Mouse (Mus musculus) intestine, embryonic 14.5 days (tissue): ENCODE results near the gene Hunk. TPM values are rescaled to one million over a fixed set of nuclear protein-coding genes. Genes with fewer than 3 reads are reported as not detected.
A peak's percentile ranks its signal among the peaks of the same experiment; 100 is the strongest.

Experiments used
- ATAC-seq: fragments of 200-750 bp; cut with Nextera tagmentation; replicated peaks from 2 replicates; pipeline ENCODE4 v1.8.0; 2017; ENCODE audit warnings: low read depth, moderate number of reproducible peaks, moderate TSS enrichment, moderate library complexity; ENCODE audit not compliant: low FRiP score, low TSS enrichment
- DNase-seq: peaks from one replicate; pipeline ENCODE4 v3.0.0-alpha.2; 2018; ENCODE audit warnings: low spot score
- H3K27ac ChIP-seq: fragments of 300-500 bp; sonication (generic); 2 replicates; pipeline ENCODE4 v1.5.1; 2014; ENCODE audit warnings: low read depth, mild to moderate bottlenecking, control low read depth
- H3K27me3 ChIP-seq: fragments of 300-500 bp; sonication (generic); replicated peaks from 2 replicates; pipeline ENCODE4 v1.6.1; 2014; ENCODE audit warnings: low read length, control low read depth; ENCODE audit not compliant: control insufficient read depth, insufficient read depth
- H3K36me3 ChIP-seq: fragments of 300-500 bp; sonication (generic); 2 replicates; pipeline ENCODE4 v1.6.1; 2014; ENCODE audit warnings: low read length, control low read depth; ENCODE audit not compliant: control insufficient read depth, insufficient read depth
- H3K4me1 ChIP-seq: fragments of 300-500 bp; sonication (generic); replicated peaks from 2 replicates; pipeline ENCODE4 v1.6.1; 2014; ENCODE audit warnings: low read length, control low read depth, mixed read lengths; ENCODE audit not compliant: control insufficient read depth, insufficient read depth
- H3K4me2 ChIP-seq: fragments of 300-500 bp; sonication (generic); 2 replicates; pipeline ENCODE4 v1.6.1; 2014; ENCODE audit warnings: low read length
- H3K4me3 ChIP-seq: fragments of 300-500 bp; sonication (generic); 2 replicates; pipeline ENCODE4 v1.5.1; 2014; ENCODE audit warnings: low read depth, low read length, control low read depth, mixed read lengths
- H3K9ac ChIP-seq: fragments of 300-500 bp; sonication (generic); 2 replicates; pipeline ENCODE4 v1.6.1; 2014; ENCODE audit warnings: mild to moderate bottlenecking, low read length
- H3K9me3 ChIP-seq: fragments of 300-500 bp; sonication (generic); 2 replicates; pipeline ENCODE4 v1.6.1; 2016; ENCODE audit warnings: low read length, control low read depth; ENCODE audit not compliant: control insufficient read depth
- WGBS: fragments of 180-500 bp; shearing (Covaris S2); extraction: QIAGEN DNeasy Blood & Tissue Kit; methylation state at CpG from one replicate; pipeline ENCODE4 v1.1.7; 2014; 5-methylcytosine and 5-hydroxymethylcytosine counted together
- polyA plus RNA-seq: library from polyadenylated mRNA; unstranded; fragments of >200 nt; fragmentation: Nextera tagmentation; extraction: Ambion mirVana; gene quantifications from 2 replicates; pipeline ENCODE4 v1.2.1, GENCODE M21; 2014

Hunk gene
- polyA plus RNA-seq, 1 experiment from 2014 or later, result 11.0 TPM

GRCm38 (mm10) chr16:90517041-90517440, 131.2 kb downstream of the Hunk start:
- H3K4me2 ChIP-seq, result no peak overlapping the region
- 28% methylated on average over 9 of the region's 9 CpGs for WGBS
- peaks cover 11% of the 10 kb centered on the region; the same call in 1 of the 2 replicates for H3K4me1 ChIP-seq
- no peaks in the 10 kb centered on the region for H3K27me3 ChIP-seq
- H3K27ac ChIP-seq, result no peak overlapping the region
- no peak overlapping the region for H3K4me3 ChIP-seq
- H3K36me3 ChIP-seq, result no peaks in the 10 kb centered on the region
- DNase-seq (no peak), ATAC-seq (no peak)
- no peak overlapping the region for H3K9ac ChIP-seq
- no peaks in the 10 kb centered on the region for H3K9me3 ChIP-seq

GRCm38 (mm10) chr16:90518232-90518631, 132.4 kb downstream of the Hunk start:
- no peak overlapping the region for H3K4me2 ChIP-seq
- H3K9me3 ChIP-seq, result no peaks in the 10 kb centered on the region
- no peaks in the 10 kb centered on the region for H3K36me3 ChIP-seq
- H3K4me3 ChIP-seq, result no peak overlapping the region
- ATAC-seq (no peak), DNase-seq (no peak)
- no peaks in the 10 kb centered on the region for H3K27me3 ChIP-seq
- WGBS, result 59% methylated on average over 8 of the region's 8 CpGs
- no peak overlapping the region for H3K9ac ChIP-seq
- H3K4me1 ChIP-seq, result peaks cover 19% of the 10 kb centered on the region; the same call in 1 of the 2 replicates
- no peak overlapping the region for H3K27ac ChIP-seq

GRCm38 (mm10) chr16:90518732-90519295, 133.0 kb downstream of the Hunk start:
- no peak overlapping the region for H3K4me2 ChIP-seq
- H3K27me3 ChIP-seq, result no peaks in the 10 kb centered on the region
- DNase-seq, result no peak
- peaks cover 23% of the 10 kb centered on the region; the same call in 1 of the 2 replicates for H3K4me1 ChIP-seq
- H3K4me3 ChIP-seq, result no peak overlapping the region
- H3K36me3 ChIP-seq, result no peaks in the 10 kb centered on the region
- no peak overlapping the region for H3K27ac ChIP-seq
- no peaks in the 10 kb centered on the region for H3K9me3 ChIP-seq
- H3K9ac ChIP-seq, result no peak overlapping the region
- 56% methylated on average over 13 of the region's 13 CpGs for WGBS
- no peak; the same call in 1 of the 2 replicates for ATAC-seq

GRCm38 (mm10) chr16:90521191-90521950, 135.6 kb downstream of the Hunk start:
- WGBS, result 22% methylated on average over 10 of the region's 10 CpGs
- no peak overlapping the region for H3K4me3 ChIP-seq
- no peaks in the 10 kb centered on the region for H3K36me3 ChIP-seq
- H3K9ac ChIP-seq, result no peak overlapping the region
- no peak for DNase-seq
- no peak for ATAC-seq
- no peaks in the 10 kb centered on the region for H3K9me3 ChIP-seq
- H3K4me2 ChIP-seq, result no peak overlapping the region
- no peaks in the 10 kb centered on the region for H3K27me3 ChIP-seq
- H3K27ac ChIP-seq, result no peak overlapping the region
- H3K4me1 ChIP-seq, result peaks cover 23% of the 10 kb centered on the region; the same call in 1 of the 2 replicates

- peaks cover 23% of the 10 kb centered on the region; the same call in 1 of the 2 replicates for H3K4me1 ChIP-seq
- no peak overlapping the region for H3K4me2 ChIP-seq
- no peaks in the 10 kb centered on the region for H3K27me3 ChIP-seq
- no peak overlapping the region for H3K27ac ChIP-seq
- H3K9me3 ChIP-seq, result no peaks in the 10 kb centered on the region
- ATAC-seq (no peak), DNase-seq (no peak)
- no peak overlapping the region for H3K4me3 ChIP-seq
- 32% methylated on average over 3 of the region's 3 CpGs for WGBS
- no peak overlapping the region for H3K9ac ChIP-seq
- no peaks in the 10 kb centered on the region for H3K36me3 ChIP-seq
Measured at GRCm38 (mm10) chr16:90521951-90522255, 136.1 kb downstream of the Hunk start.

GRCm38 (mm10) chr16:90522575-90522974, 136.8 kb downstream of the Hunk start:
- Histone ChIP-seq H3K9me3 (no peaks in the 10 kb centered on the region), H3K36me3 (no peaks in the 10 kb centered on the region), H3K9ac (no peak overlapping the region), H3K4me2 (no peak overlapping the region), H3K27me3 (no peaks in the 10 kb centered on the region), H3K27ac (no peak overlapping the region), H3K4me1 (peaks cover 23% of the 10 kb centered on the region; the same call in 1 of the 2 replicates), H3K4me3 (no peak overlapping the region)
- 63% methylated on average over 1 of the region's 1 CpGs for WGBS
- ATAC-seq (no peak), DNase-seq (no peak)

- H3K36me3 ChIP-seq, result no peaks in the 10 kb centered on the region
- no peak overlapping the region for H3K9ac ChIP-seq
- 20% methylated on average over 6 of the region's 6 CpGs for WGBS
- H3K4me1 ChIP-seq, result peaks cover 23% of the 10 kb centered on the region; the same call in 1 of the 2 replicates
- no peaks in the 10 kb centered on the region for H3K27me3 ChIP-seq
- no peaks in the 10 kb centered on the region for H3K9me3 ChIP-seq
- no peak overlapping the region for H3K4me2 ChIP-seq
- ATAC-seq (no peak), DNase-seq (no peak)
- peak overlapping the region; percentile 18; the same call in 1 of the 2 replicates for H3K27ac ChIP-seq
- no peak overlapping the region for H3K4me3 ChIP-seq
Measured at GRCm38 (mm10) chr16:90523373-90523772, 137.6 kb downstream of the Hunk start.

GRCm38 (mm10) chr16:90523894-90524293, 138.1 kb downstream of the Hunk start:
- Histone ChIP-seq H3K4me1 (peaks cover 23% of the 10 kb centered on the region; the same call in 1 of the 2 replicates), H3K27ac (no peak overlapping the region; the same call in 1 of the 2 replicates), H3K36me3 (no peaks in the 10 kb centered on the region), H3K9ac (no peak overlapping the region), H3K4me2 (no peak overlapping the region), H3K4me3 (no peak overlapping the region), H3K9me3 (no peaks in the 10 kb centered on the region), H3K27me3 (no peaks in the 10 kb centered on the region)
- 94% methylated on average over 18 of the region's 18 CpGs for WGBS
- ATAC-seq, result no peak
- DNase-seq, result no peak
